Mouse (Mus musculus) B cell, adult 2 months (primary cell): ENCODE measurements around the gene Fam20b.
A peak's percentile ranks its signal among the peaks of the same experiment; 100 is the strongest.

Experiments
- DNase-seq, 2 experiments: peaks; one replicate each; pipeline ENCODE4 v3.0.0; 2022

Gene Fam20b

DNA sequence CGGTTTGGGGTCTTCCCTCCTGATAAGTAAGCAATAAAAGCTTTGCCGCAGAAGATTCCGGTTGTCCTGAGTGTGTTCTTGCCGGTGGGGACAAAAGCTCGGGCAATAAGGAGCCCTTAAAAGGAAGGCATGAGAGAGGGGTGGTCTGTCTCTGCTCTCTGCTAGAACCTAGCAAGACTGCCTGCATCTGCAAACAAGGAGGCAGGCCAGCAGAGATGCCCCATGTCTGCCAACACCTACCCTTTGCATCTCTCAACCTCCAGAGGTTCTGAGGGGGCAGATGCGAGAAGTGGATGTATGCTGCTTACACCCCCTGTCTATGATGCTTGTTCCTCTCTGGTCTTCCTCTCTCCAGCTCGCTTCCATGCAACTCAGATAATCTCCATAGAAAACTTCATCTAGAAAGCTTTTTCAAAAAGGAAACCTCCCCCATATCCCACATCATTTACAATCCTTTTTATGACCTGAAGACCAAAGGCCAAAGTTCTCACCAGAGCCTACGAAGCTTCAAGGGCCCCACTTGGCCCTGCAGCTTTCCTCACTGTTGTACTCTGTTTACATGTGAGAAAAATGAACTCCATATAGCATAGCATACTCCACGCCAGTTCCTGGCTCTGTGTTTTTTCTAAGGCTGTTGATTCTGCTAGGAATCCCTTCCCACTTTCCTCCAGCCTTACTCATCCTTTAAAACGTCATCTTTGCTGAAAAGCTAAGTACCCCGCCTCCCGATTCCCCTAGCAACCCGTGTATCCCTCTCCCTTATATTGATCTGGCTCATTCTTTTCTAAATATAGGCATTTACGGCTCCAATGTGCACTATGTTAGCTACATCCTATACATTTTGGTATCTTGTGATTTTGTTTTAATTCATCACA lies 8.6 kb upstream of the Fam20b start:
- no peak for DNase-seq

- DNase-seq, result no peak
Observed at GRCm38 (mm10) chr1:156722089-156722488, 3.2 kb upstream of the Fam20b start.

- no peak for DNase-seq
Observed at GRCm38 (mm10) chr1:156720046-156720445, 1.2 kb upstream of the Fam20b start.

GRCm38 (mm10) chr1:156718286-156718949 lies 468 bp downstream of the Fam20b start:
- DNase-seq, result peak; percentile 63 to 71

DNA sequence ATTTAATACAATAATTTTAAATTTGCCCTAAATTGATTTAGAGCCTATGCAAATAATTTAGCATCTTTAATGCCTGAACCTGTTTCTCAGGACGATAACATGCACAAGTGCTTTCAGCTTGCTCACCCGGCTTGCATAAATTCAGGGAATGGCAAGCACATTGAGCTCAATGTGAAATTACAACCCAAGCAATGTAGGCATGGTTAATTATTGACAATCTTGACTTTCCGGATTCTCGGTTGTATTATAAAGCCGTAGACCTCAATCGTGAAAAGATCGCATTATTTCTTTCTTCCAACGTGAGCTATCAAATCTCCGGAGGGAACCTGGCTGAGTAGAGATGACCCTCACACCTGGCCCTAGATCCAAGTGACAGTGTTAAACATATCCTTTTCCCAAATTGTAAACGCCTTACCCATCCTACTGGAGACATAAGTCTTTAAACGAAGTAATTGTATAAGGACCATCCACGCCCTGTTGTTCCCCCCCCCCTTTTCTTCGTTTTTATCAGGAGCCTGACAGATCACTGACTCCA lies 1.1 kb downstream of the Fam20b start:
- no peak for DNase-seq

- DNase-seq, result no peak
Observed at GRCm38 (mm10) chr1:156716681-156717080, 2.2 kb downstream of the Fam20b start.

DNA sequence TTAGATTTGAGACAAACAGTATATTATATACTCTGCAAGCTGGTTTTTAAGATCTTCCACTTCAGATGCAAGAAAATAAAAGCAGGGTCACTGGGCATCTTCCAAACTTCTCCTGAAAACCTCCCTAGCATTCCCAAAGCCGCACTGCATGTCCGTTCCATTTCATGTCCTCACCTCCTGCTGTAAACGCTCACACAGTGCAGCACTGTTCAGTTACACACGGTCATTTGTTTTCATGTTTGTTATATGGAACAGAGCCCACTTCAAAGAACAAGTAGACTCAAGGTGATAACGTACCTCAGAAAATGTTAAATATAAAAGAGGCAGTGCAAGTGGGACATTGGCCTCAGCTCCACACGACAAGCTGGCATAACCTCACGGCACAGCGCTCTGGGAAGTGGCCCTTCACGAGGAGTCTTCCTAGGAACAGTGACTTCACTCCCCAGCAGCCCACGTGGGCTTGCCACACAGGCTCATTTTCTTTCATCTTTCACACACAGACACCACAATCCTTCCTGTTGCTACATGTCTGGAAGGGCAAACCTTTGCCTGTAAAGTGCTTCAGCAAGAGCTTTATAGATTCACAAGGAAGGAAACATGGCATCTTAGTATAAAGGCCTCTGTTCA lies 8.3 kb downstream of the Fam20b start:
- no peak for DNase-seq

DNA sequence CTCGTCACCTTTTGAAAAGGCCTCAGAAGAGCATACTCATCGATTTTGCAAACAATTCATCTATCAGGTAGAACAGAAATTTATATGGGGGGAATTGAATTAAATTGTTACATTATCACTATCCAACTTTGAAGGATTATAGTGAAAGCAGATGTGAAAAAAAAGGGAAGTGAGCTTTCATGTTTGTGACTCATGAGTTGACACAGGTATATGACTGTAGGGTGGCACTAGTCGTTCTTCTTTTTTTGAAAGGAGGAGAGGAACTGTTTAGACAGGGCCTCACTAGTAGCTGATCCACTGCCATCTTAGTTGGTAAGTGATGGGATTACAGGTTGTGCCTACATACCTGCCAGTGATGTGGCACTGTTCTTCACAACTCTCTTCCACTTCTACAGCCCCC lies 10.2 kb downstream of the Fam20b start:
- no peak for DNase-seq

DNA sequence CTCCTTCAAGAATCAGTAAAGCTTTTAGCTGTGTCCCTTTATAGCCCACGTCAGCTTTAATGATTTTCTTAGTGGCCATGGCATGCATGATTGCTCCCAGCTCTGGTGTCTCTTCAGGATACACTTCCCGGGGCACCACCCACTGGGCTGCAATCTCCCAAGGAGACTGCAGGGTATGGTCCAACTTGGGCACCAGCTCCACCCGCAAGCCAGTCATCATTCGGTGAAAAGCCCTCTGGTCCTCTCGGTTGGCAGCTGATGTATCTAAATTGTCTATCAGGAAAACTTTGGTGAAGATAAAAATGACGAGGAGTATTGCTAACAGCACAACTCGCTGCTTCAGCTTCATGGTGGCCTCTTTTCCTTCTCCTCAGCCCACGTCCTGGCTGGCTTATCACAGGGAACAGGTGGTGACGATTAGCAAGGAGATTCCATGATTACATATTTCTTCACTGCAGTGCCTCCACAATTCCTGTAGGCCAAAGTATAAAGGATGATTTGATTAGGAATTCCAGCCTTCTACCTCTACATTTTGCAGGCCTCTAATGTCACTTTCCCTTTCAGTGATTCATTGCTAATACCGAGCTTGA lies 13.1 kb downstream of the Fam20b start:
- DNase-seq, result no peak

DNA sequence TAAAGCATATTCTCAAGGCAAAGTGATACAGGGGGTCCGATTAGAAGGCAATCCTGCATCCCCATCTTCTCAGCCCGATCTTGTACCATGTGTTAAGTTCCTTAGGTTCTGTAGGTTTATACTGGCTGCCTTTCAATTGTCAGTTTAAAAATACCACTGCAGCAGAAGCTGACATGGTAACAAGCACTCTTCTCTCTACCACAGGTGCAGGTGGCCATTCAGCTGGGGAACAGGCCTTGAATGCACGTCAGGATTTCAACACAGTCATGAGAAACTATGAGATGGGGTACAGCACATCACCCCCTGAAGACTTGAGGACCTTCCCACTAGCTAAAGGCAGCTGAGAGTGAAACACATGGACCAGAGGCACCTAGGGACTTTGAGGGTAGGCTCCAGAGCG lies 15.4 kb downstream of the Fam20b start:
- no peak for DNase-seq

DNA sequence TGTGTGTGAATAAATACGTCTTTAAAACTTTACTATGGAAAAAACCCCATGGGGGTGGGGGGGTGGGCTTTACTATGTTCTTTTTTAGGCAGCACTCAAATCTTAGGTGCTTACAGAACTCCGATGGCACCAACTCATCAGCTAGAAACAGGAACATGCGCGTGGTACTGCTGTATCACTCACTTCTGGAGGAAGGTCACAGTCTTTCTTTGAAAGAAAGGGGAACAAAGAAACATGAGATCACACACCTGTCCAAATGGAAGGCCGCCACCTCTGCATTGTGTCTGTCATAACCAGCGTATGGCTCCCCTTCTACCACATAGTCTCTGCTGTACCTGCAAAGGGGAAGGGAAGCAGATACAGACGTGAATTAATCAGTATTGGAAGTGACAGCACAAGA lies 16.7 kb downstream of the Fam20b start:
- DNase-seq, result no peak

DNA sequence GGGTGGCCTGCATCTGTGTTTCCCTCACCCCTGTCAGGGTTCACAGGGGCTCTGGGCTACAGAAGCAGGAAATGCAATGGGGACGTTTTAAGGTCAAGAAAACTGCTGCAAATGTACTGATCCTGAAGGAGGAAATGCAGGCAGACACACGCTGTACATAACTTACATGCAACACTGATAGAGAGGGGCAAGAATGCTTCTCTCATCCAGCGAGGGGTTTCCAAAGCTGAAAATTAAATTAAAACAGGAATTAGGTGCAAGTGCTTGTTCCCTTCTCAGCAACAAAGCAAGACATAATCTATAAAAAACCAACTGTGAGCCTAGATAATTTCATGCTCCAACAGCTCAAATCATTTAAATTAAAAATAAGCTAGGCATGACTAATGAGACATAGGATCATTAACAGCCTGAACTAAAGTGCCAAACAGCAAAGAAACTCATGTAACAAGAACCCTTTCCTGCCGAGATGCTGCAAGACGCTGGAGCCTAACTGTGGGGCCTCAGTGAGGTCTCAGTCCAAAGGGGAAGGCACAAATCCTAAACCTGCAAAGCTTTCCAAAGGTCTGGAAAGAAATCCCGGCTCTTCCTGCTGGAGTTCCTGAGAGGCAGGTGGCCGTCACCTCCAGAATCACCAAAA lies 32.7 kb downstream of the Fam20b start:
- no peak for DNase-seq

GRCm38 (mm10) chr1:156679599-156679998 lies 39.3 kb downstream of the Fam20b start:
- no peak for DNase-seq

GRCm38 (mm10) chr1:156677230-156677629 lies 41.7 kb downstream of the Fam20b start:
- DNase-seq, result no peak

DNA sequence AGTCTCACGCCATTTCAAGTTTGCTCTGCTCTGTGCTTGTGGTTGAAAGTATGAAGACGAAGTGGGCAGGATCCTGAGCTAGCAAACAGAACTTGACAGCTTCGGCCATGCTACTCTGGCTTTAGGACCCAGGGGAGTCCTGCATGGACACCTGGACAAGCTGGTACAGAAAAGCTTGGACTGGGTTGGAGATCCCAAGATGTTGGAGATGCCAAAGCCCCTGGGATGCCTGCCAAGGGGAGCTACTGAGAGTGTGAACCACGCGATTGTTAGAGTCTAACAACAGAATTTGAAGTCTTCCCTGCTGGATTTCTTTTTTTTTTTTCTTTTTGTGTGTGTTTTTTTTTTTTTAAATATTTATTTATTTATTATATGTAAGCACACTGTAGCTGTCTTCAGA lies 42.3 kb downstream of the Fam20b start:
- DNase-seq, result no peak

GRCm38 (mm10) chr1:156676171-156676570 lies 42.7 kb downstream of the Fam20b start:
- DNase-seq, result peak; percentile 67 to 70

GRCm38 (mm10) chr1:156674195-156675000 lies 44.5 kb downstream of the Fam20b start, which contains the start of gene Tor3a:
Gene Tor3a, minus strand, starts transcription at chr1:156674356.
- peak; percentile 84 to 85 for DNase-seq

DNA sequence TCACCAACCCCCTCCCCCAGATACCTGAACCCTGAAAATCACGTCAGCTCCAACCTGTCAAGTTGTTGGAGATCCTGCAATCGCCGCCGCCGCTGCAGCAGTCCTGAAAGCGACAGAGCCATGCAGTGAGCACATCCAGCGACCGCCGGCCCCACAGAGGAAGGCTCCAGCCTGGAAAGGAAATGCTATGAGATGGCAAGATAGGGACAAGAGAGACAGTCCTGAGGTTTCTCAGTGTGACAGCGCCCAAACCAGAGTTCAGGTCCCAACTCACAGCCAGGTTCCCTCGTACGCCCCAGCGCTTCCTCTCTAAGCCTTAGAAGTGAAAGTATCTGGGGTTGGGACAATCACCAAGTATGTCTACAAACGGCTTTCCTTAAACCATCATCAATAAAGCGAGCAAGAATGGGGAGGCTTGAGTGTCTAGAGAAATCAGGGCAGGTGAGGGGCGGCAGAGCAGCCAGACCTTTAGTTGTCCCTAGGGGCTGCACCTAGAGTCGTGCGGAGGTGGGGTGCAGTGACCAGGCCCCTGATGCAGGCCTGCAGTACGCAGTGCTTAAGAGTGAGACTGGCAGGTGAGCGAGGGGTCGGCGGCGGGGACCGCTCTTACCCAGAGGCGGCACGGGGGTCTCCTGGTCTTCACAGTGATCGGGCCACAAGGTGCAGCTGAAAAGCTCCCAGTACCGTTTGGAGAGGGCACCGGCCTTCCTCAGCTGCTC lies 45.3 kb downstream of the Fam20b start:
- peak; percentile 67 for DNase-seq

- peak; percentile 57 to 63 for DNase-seq
Observed at GRCm38 (mm10) chr1:156672720-156673475, 46.0 kb downstream of the Fam20b start.

DNA sequence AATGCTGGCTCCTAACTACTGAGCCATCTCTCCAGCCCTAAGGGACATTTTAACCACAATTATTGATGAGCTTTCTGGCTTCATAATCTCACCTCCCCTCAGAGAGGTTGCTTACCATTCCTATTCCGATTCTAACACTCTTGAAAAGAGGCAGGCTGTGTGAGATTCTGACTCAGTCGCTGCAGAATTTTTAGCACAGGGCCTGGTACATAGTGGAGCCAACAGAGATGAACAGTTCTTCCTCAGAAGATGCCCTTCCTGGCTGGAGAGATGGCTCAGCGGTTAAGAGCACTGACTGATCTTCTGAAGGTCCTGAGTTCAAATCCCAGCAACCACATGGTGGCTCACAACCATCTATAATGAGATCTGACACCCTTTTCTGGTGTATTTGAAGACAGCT lies 47.0 kb downstream of the Fam20b start:
- DNase-seq, result no peak
